Mouse (Mus musculus): ENCODE results near the gene Olfr701. TPM values are rescaled to one million over a fixed set of nuclear protein-coding genes. Genes with fewer than 3 reads are reported as not detected.

The Olfr701 gene
- polyA plus RNA-seq (2014; fragmentation: Nextera tagmentation; extraction: Ambion mirVana): not detected in 2 replicates

GRCm38 (mm10) chr7:106813829-106814228 is at the start of gene Olfr701:
Olfr701 (plus strand) TSS chr7:106814129.
- Histone ChIP-seq H3K9me3 (ENCODE audit: low read depth, low read length) (no peaks in the 10 kb centered on the region), H3K36me3 (ENCODE audit: insufficient read depth) (no peaks in the 10 kb centered on the region), H3K27ac (ENCODE audit: low read depth) (no peak within 1 kb of the TSS), H3K4me3 (ENCODE audit: low read depth, low read length) (no peak within 1 kb of the TSS), H3K9ac (no peak within 1 kb of the TSS), H3K27me3 (ENCODE audit: insufficient read depth, low read length) (no peaks in the 10 kb centered on the region), H3K4me2 (no peak within 1 kb of the TSS), H3K4me1 (ENCODE audit: insufficient read depth) (no peaks in the 10 kb centered on the region)
- no peak for TF ChIP-seq CTCF (IDR thresholded peaks at IDR 0.05; ENCODE audit: low read depth)
- WGBS: 53% methylated on average over 2 of the region's 2 CpGs
- DNase-seq (no peak), ATAC-seq (ENCODE audit: insufficient read depth) (no peak)

GRCm38 (mm10) chr7:106788330-106788729 is 25.6 kb upstream of the Olfr701 start:
- no peaks in the 10 kb centered on the region for H3K9me3 ChIP-seq (ENCODE audit: low read depth, low read length)
- no peak overlapping the region for H3K4me3 ChIP-seq (ENCODE audit: low read depth, low read length)
- ATAC-seq (ENCODE audit: insufficient read depth) (no peak), DNase-seq (no peak)
- H3K27ac ChIP-seq (ENCODE audit: low read depth): no peak overlapping the region
- H3K4me2 ChIP-seq: no peak overlapping the region
- H3K9ac ChIP-seq: no peak overlapping the region
- TF ChIP-seq CTCF (IDR thresholded peaks at IDR 0.05; ENCODE audit: low read depth): no peak
- H3K36me3 ChIP-seq (ENCODE audit: insufficient read depth): no peaks in the 10 kb centered on the region
- no peaks in the 10 kb centered on the region for H3K4me1 ChIP-seq (ENCODE audit: insufficient read depth)
- H3K27me3 ChIP-seq (ENCODE audit: insufficient read depth, low read length): no peaks in the 10 kb centered on the region

GRCm38 (mm10) chr7:106793098-106793497 is 20.8 kb upstream of the Olfr701 start, which contains the start of gene Olfr699:
Olfr699 (minus strand) TSS chr7:106793198.
- Histone ChIP-seq H3K9ac (no peak within 1 kb of the TSS), H3K4me3 (ENCODE audit: low read depth, low read length) (no peak within 1 kb of the TSS), H3K36me3 (ENCODE audit: insufficient read depth) (no peaks in the 10 kb centered on the region), H3K27me3 (ENCODE audit: insufficient read depth, low read length) (no peaks in the 10 kb centered on the region), H3K27ac (ENCODE audit: low read depth) (no peak within 1 kb of the TSS), H3K9me3 (ENCODE audit: low read depth, low read length) (no peaks in the 10 kb centered on the region), H3K4me2 (no peak within 1 kb of the TSS), H3K4me1 (ENCODE audit: insufficient read depth) (no peaks in the 10 kb centered on the region)
- no peak for TF ChIP-seq CTCF (IDR thresholded peaks at IDR 0.05; ENCODE audit: low read depth)
- ATAC-seq (ENCODE audit: insufficient read depth): no peak
- WGBS: 79% methylated on average over 1 of the region's 1 CpGs
- no peak for DNase-seq

GRCm38 (mm10) chr7:106808734-106809133 is 5.2 kb upstream of the Olfr701 start, which contains the start of gene Olfr700:
Olfr700 (minus strand) TSS chr7:106808834.
- no peak for ATAC-seq (ENCODE audit: insufficient read depth)
- no peaks in the 10 kb centered on the region for H3K27me3 ChIP-seq (ENCODE audit: insufficient read depth, low read length)
- H3K4me1 ChIP-seq (ENCODE audit: insufficient read depth): no peaks in the 10 kb centered on the region

GRCm38 (mm10) chr7:106815775-106816174 is 1.8 kb downstream of the Olfr701 start:
- Histone ChIP-seq H3K4me3 (ENCODE audit: low read depth, low read length) (no peak overlapping the region), H3K4me2 (no peak overlapping the region), H3K27me3 (ENCODE audit: insufficient read depth, low read length) (no peaks in the 10 kb centered on the region), H3K9me3 (ENCODE audit: low read depth, low read length) (no peaks in the 10 kb centered on the region), H3K36me3 (ENCODE audit: insufficient read depth) (no peaks in the 10 kb centered on the region), H3K4me1 (ENCODE audit: insufficient read depth) (no peaks in the 10 kb centered on the region), H3K27ac (ENCODE audit: low read depth) (no peak overlapping the region), H3K9ac (no peak overlapping the region)
- DNase-seq (peak; percentile 51), ATAC-seq (ENCODE audit: insufficient read depth) (no peak)
- TF ChIP-seq CTCF (IDR thresholded peaks at IDR 0.05; ENCODE audit: low read depth): 0 out of 2 replicates have a peak, but pooled peaks have one; percentile 11
- WGBS: 38% methylated on average over 2 of the region's 2 CpGs

More at GRCm38 (mm10) chr7:106808734-106809133, 5.2 kb upstream of the Olfr701 start, which contains the start of gene Olfr700:
- Histone ChIP-seq H3K36me3 (ENCODE audit: insufficient read depth) (no peaks in the 10 kb centered on the region), H3K9me3 (ENCODE audit: low read depth, low read length) (no peaks in the 10 kb centered on the region), H3K9ac (no peak within 1 kb of the TSS), H3K4me2 (no peak within 1 kb of the TSS), H3K4me3 (ENCODE audit: low read depth, low read length) (no peak within 1 kb of the TSS), H3K27ac (ENCODE audit: low read depth) (no peak within 1 kb of the TSS)
- TF ChIP-seq CTCF (IDR thresholded peaks at IDR 0.05; ENCODE audit: low read depth): no peak
- DNase-seq: no peak
- 79% methylated on average over 1 of the region's 1 CpGs for WGBS

- DNase-seq (no peak), ATAC-seq (ENCODE audit: insufficient read depth) (no peak)
- Histone ChIP-seq H3K9me3 (ENCODE audit: low read depth, low read length) (no peaks in the 10 kb centered on the region), H3K36me3 (ENCODE audit: insufficient read depth) (no peaks in the 10 kb centered on the region), H3K4me1 (ENCODE audit: insufficient read depth) (no peaks in the 10 kb centered on the region), H3K4me3 (ENCODE audit: low read depth, low read length) (no peak overlapping the region), H3K27ac (ENCODE audit: low read depth) (no peak overlapping the region), H3K4me2 (no peak overlapping the region), H3K9ac (no peak overlapping the region), H3K27me3 (ENCODE audit: insufficient read depth, low read length) (no peaks in the 10 kb centered on the region)
- TF ChIP-seq CTCF (IDR thresholded peaks at IDR 0.05; ENCODE audit: low read depth): no peak
These were observed 4.5 kb downstream of the Olfr701 start for GRCm38 (mm10) chr7:106818414-106818813.

GRCm38 (mm10) chr7:106833793-106834192 is 19.9 kb downstream of the Olfr701 start, which contains the start of gene Olfr702:
Olfr702 (minus strand) TSS chr7:106833893.
- no peaks in the 10 kb centered on the region for H3K4me1 ChIP-seq (ENCODE audit: insufficient read depth)
- H3K36me3 ChIP-seq (ENCODE audit: insufficient read depth): no peaks in the 10 kb centered on the region
- H3K9me3 ChIP-seq (ENCODE audit: low read depth, low read length): no peaks in the 10 kb centered on the region
- no peak within 1 kb of the TSS for H3K4me3 ChIP-seq (ENCODE audit: low read depth, low read length)
- H3K27ac ChIP-seq (ENCODE audit: low read depth): no peak within 1 kb of the TSS
- TF ChIP-seq CTCF (IDR thresholded peaks at IDR 0.05; ENCODE audit: low read depth): no peak
- H3K9ac ChIP-seq: no peak within 1 kb of the TSS
- DNase-seq: no peak
- no peak for ATAC-seq (ENCODE audit: insufficient read depth)
- H3K4me2 ChIP-seq: no peak within 1 kb of the TSS
- H3K27me3 ChIP-seq (ENCODE audit: insufficient read depth, low read length): no peaks in the 10 kb centered on the region

GRCm38 (mm10) chr7:106843060-106843459 is 29.1 kb downstream of the Olfr701 start, which contains the start of gene Olfr703:
Olfr703 (plus strand) TSS chr7:106843360.
- no peak within 1 kb of the TSS for H3K4me2 ChIP-seq
- WGBS: 49% methylated on average over 2 of the region's 2 CpGs
- no peaks in the 10 kb centered on the region for H3K27me3 ChIP-seq (ENCODE audit: insufficient read depth, low read length)
- no peak for TF ChIP-seq CTCF (IDR thresholded peaks at IDR 0.05; ENCODE audit: low read depth)
- H3K4me3 ChIP-seq (ENCODE audit: low read depth, low read length): no peak within 1 kb of the TSS
- H3K4me1 ChIP-seq (ENCODE audit: insufficient read depth): no peaks in the 10 kb centered on the region
- H3K36me3 ChIP-seq (ENCODE audit: insufficient read depth): no peaks in the 10 kb centered on the region
- no peaks in the 10 kb centered on the region for H3K9me3 ChIP-seq (ENCODE audit: low read depth, low read length)
- DNase-seq (no peak), ATAC-seq (ENCODE audit: insufficient read depth) (no peak)
- H3K27ac ChIP-seq (ENCODE audit: low read depth): no peak within 1 kb of the TSS
- no peak within 1 kb of the TSS for H3K9ac ChIP-seq
